Mouse (Mus musculus): ENCODE data around the gene Barhl2. TPM values are rescaled to one million over a fixed set of nuclear protein-coding genes. Genes with fewer than 3 reads are reported as not detected.

Barhl2 gene
- not detected in 3 replicates for total RNA-seq (2017)

DNA sequence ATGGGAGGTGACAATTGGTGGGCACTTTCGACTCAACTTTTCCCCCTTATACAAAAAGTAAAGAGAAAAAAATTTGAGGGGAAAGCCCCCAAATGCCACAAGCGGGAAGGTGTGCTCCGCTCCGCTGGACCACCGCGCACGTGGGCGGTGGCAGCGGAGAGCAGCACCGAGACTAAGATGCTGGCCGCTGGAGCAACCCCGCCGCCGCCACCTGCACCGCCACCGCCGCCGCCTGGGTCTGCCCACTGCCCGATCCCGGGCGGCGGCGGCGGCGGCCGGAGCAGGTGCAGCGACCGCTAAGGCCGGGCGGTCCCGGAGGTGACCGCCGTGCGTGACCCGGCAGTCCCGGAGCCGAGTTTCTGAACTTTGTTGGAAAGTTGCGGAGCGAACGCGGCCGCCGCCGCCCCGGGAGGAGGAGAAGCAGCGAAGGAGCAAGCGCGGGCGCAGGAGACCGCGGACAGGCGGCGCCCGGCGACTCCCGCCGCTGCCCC, at the start of gene Barhl2:
TSS of gene Barhl2 (minus strand) at position 181 of the 491 bp plus-strand sequence.
- ATAC-seq (replicated peaks; ENCODE audit: insufficient number of reproducible peaks, low FRiP score, low TSS enrichment, poor library complexity, severe bottlenecking), result no peak

DNA sequence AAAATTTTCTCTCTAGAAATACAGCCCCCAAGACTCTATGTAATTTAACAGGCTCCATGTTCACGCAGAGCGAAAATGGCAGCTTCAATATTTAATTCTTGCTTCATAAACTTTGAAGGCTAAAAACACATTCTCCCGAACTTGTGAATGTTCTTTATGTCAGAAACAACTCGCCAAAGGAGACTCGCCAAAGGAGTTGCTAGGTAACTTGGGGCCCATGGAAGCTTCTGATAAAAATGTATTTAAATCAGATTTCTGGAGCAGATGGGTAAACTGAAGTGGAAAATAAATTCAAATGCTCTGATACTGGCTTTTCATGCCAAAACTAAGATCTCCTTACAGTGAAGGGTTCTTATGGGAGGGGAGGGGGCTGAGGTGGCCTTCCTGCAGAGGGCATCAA, 48.1 kb upstream of the Barhl2 start:
- ATAC-seq (replicated peaks; ENCODE audit: insufficient number of reproducible peaks, low FRiP score, low TSS enrichment, poor library complexity, severe bottlenecking), result no peak

DNA sequence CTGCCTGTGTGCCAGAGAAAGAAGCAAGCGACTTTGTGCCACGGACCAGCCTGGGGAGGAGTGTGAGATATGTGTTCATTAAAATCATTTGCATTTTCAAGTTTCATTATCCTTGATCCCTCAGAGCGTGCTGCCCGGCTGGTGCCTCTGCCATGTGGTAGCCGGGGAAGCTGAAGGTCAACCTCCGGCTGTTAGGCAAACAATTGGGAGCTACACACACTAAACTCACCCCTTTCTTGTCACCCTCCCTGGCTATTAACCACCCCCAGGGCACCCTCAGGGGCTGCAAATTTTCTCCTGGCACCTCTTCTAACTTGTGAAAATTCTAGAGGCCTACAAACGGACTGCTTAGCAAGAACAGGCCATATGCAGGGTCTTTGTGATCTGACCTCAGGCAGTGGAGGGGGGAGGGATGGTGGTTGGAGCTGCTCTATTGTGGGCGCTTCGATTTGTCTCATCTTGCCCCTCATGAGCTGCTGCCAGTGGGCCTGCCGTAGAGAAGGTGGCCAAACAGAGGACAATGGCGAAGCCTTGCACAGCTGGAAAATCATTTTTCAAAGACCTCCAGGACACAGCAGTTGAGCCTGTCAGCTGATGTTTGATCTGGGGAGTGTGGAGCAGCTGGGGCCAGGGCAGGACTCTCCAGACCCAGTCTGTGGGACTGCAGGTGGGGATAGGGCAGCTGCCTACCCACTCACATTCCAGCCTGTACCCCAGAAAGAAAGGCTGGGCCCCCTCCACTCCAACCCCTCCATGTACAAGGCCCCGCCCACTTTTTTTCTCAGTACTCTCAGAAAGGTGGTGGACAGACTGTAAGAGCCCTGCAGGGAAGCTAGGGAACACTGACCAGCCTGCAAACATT, 44.9 kb upstream of the Barhl2 start:
- ATAC-seq (replicated peaks; ENCODE audit: insufficient number of reproducible peaks, low FRiP score, low TSS enrichment, poor library complexity, severe bottlenecking), result no peak

DNA sequence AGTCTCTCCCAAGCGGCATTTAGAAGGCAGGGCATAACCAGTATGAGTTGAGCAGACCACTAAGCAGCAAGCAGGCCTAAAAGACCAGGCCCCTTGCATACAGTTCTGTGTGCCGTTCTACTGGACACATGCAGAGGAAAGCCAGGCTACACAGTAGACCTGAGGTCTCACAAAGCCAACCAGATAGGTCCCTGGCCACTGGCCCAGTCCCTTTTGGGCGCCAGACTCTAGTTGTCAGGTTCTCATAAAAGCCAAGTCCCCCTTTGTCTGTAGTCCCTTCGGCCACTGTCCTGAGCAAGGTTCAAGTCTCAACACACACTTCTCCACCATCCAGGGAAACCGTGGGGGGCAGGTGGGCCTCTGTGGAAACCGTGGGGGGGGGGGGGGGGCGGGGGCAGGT, 44.3 kb upstream of the Barhl2 start:
- ATAC-seq (replicated peaks; ENCODE audit: insufficient number of reproducible peaks, low FRiP score, low TSS enrichment, poor library complexity, severe bottlenecking), result no peak

DNA sequence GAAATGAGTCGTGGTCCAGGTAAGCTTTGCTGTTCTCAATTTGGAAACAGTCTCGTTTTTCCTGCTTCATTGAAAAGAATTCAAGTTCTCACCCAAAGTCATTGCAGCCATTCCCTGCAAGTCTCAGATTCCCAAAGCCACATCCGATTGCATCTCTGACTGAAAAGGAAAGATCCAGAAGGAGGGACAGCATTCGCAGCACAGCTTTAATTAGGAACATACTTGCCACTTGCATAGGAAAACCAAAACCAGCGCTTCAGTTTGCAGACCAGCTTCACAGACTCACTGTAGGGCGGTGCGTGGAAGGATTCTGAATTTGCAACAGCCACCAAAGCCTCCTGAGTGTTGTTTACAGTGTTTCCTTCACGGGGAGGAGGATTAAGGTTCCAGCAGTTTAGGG, 33.8 kb upstream of the Barhl2 start:
- no peak for ATAC-seq (replicated peaks; ENCODE audit: insufficient number of reproducible peaks, low FRiP score, low TSS enrichment, poor library complexity, severe bottlenecking)

DNA sequence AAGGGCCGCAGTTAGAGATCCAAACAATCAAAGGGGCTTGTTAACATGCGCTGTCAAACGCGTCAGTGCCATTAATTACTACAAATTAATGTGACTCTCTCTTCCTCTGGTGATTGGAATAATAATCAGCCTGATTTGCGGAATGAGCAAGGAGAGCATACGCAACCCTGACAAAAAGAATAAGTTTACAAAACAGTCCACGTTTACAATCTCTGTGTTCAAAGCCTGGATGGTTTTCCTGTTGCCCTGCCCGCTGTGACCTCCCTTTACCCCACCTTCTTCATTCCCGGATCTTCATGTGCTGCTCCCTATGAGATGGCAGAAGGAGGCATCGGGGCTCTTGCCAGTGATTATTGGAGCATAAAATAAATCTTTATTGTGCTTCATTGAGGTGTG, 14.1 kb upstream of the Barhl2 start:
- no peak for ATAC-seq (replicated peaks; ENCODE audit: insufficient number of reproducible peaks, low FRiP score, low TSS enrichment, poor library complexity, severe bottlenecking)

DNA sequence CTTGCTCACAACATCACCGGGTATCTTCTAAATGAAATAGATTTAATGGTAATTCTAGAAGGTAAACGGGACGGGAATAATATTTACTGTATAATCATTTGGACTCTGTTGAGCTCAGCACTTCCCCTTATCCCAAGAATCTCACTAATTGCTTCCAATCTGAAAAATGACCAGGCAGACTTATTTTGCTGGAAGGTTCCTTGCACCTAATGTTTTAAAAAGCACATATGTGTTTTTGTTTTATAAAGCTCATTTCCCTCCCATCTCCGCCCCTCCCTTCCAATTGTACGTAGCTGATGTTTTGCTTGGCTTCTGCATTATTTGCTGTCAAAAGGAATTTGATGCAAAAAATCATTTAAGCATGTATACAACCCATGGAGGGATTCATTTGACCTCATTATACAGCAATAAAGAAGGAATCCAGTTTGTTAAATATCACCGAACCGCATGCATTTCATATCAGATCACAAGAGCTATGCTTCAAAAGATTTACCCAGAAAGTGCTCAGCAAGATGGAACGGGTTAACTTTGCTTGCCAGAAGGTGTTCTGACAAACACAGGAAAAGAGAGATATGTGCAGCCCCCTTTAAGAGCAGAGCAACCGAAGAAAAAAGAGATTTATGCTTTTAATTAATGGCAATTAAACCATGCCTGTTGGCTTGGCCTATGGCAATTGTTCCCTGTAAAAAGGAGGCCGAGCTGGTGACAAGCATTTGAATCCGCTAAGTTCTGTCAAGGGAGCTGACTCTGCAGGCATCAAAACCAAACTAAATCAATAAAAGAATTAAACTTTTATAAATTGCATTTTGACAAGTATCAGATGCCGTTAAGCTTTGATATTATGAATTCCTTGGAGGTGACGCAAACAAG, 13.5 kb upstream of the Barhl2 start:
- ATAC-seq (replicated peaks; ENCODE audit: insufficient number of reproducible peaks, low FRiP score, low TSS enrichment, poor library complexity, severe bottlenecking), result no peak

DNA sequence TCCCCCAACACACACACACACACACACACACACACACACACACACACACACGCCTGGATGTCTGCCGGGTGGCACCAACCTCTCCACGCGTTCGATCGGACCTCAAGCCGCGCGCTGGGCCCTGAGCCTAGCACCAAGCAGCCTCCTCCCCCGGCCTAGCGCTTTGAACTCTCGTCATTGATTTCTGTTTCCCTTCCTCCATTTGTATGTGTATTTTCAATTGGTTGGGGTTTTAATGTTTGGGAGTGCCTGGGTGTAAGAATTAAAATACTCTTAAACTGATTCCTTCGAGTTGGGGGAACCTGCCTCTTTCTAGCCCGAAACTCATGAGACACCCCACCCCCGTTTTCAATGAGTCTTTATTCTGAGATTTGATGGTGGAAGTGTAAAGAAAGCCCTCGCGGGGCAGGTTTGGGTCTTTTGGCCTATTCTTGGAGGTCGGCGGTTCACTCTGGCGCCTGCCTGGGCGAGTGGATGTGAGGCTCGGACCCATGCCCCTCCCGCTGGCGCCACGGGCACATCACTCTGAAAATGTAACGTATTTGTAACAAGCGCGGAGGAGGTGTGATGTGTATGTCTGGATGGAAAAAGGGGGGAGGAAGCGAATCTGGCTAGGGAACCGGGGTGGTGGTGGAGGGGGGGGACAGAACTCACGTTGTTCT, 7.3 kb upstream of the Barhl2 start:
- ATAC-seq (replicated peaks; ENCODE audit: insufficient number of reproducible peaks, low FRiP score, low TSS enrichment, poor library complexity, severe bottlenecking), result no peak

DNA sequence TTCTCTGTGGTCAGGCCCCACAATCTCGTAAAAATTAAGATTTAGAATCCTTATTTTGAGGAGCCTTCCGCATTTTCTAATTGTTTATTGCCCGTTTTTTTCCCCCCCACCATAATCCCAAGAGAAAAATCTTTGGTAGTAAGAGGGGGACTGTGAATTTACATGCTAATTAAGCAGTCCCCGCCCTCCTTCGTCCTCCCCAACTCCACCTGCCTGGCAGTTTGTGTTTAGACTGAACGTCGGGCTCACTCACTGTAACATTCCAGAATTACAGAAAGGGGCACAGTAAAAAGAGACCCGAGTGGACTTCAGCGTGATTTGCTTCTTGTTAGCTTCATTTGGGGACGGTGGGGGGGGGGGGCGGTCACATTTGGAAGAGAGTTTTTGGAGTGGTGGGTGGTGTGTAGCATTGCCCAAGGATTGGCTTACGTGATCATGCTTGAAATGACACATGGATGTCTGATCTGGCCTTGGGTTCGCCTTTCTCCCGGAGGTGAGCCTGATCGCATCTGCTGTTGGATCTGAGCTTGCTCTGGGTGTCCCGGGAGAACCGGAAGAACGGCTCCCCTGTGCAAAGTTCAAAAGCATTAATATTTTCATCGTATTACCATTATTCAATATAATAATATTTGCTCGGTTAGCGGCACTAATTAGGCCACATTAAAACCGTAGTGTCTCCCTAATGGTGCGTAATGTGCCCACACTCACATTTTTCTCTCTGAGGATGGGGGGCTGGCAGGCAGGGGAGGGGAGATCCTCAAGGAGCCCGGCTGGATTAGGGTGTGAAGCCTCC, 6.6 kb upstream of the Barhl2 start:
- no peak for ATAC-seq (replicated peaks; ENCODE audit: insufficient number of reproducible peaks, low FRiP score, low TSS enrichment, poor library complexity, severe bottlenecking)

DNA sequence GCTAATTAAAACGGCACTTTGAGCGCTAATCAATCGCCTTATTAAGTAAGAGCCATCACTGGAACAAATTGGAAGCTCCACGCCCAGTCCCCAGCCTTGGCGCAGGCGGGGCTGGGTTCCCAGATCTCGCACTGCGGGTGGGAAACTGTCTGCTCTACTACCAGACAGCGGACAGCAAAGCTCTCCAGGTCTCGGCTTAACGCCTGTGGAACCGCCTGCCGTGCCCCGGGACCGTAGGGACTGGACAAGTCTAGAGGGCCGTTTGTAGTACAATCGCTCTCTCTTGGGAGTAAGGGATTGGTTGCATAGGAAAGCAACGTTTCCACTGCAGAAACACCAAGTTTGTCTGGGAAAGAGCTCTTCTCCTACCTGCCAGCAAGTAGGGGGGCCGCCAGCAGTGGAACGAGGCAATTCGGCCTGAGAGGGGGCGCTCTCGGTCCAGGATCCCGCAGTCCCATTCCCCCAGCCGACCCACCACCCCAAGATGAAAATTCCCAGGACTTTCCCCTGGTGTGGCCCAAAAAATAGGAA, 5.8 kb upstream of the Barhl2 start:
- ATAC-seq (replicated peaks; ENCODE audit: insufficient number of reproducible peaks, low FRiP score, low TSS enrichment, poor library complexity, severe bottlenecking), result no peak

DNA sequence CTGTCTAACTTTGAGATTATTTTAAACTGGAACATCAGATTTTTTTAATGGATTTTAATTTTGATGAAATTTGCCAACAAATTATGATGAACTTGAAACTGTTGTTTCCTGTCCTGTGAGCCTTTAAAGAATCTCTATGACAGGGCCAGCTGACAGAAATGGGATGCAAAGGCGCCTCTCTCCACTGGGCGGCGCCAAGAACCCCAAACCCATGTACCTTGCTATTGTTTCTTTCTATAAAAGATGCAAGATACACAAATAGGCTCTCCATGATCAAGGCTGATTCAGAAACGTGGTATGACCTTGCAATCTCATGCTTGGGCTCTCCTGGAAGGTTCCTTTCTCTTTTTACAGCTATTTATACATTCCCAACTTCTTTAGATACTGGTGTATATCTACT, 3.9 kb upstream of the Barhl2 start:
- ATAC-seq (replicated peaks; ENCODE audit: insufficient number of reproducible peaks, low FRiP score, low TSS enrichment, poor library complexity, severe bottlenecking), result no peak

DNA sequence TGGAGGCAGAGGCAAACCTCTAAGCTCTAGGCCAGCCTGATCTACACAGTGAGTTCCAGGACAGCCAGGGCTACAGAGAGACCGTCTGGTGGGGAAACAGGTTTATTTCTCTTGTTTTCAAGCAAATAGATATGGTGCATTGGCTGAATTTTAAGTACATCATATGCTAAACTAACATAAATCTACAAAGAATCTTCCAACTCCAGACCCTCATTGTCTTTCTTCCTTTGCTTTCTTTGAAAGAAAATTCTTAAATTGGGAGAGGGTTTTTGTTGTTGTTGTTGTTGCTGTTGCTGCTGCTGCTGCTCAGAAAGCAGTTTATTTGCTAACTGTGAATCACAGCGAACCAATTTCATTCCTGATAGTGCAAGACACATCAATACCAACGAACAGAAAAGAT, 3.5 kb upstream of the Barhl2 start:
- no peak for ATAC-seq (replicated peaks; ENCODE audit: insufficient number of reproducible peaks, low FRiP score, low TSS enrichment, poor library complexity, severe bottlenecking)

DNA sequence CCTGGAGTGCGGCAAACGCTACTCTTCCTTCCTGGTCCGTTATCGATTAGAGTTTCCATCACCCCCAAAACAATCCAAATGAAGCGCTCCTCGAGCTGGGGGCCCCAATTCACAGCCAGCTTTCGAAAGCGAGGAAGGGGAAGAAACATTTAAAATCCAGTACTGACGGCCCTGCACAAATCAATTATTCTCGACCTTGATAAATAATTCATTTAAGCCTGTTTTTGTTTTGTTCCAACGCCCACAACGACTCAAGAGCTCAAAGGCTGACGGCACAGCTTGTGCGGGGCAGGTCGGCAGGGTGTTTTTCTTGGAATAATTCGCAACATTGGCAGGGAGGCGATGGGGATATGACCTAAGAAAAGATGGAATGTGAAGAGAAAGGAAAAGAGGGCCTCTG, 2.6 kb upstream of the Barhl2 start:
- no peak for ATAC-seq (replicated peaks; ENCODE audit: insufficient number of reproducible peaks, low FRiP score, low TSS enrichment, poor library complexity, severe bottlenecking)

DNA sequence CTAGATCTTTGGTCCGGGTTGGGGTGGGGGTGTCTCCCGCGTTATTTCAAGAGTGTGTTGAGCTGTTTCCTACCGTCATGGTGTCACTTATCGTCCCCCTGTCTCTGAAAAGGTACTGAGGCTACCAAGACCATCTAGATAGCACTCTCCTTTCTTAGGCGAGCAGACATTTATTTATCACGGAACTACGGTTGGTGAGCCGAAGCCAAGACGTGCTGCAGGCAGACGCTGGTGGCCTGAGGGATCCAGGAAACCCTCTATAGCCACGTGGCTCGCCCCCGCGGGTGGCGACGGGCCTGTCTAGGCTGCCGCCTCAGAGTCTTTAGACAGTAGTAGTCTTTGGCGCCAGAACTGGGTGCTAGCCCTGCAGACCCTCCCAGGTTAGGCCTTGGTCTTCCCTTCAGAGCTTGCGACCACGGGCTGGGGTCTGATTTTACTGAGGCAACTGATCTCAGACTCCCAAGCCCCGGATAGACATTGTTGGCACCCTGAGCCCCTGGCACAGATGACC, 2.1 kb upstream of the Barhl2 start:
- no peak for ATAC-seq (replicated peaks; ENCODE audit: insufficient number of reproducible peaks, low FRiP score, low TSS enrichment, poor library complexity, severe bottlenecking)

DNA sequence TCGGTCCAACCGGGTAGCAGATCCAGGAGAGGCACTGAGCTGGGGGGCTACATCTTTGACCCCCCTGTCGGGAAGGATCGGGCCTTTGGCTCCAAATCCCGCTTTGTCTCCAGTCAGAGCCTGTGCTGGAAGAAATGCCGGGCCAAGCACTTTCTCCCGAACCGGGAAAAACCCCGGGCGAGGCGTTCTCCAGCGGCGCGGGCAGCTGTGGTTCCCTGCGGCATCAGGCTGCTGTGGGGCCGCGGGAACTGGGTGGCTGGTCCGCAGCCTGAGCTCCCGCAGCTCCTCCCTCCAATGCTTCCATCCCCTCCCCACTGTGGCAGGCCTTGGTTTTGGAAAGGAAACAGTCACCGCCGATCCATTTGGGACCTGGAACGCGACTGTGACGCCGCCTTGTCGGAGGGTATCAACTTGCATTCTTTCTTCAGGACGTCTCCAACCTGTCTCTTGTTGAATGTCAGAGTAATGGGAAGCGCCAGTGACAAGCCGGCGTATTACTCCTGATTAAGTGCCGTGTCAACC, 1.2 kb upstream of the Barhl2 start:
- ATAC-seq (replicated peaks; ENCODE audit: insufficient number of reproducible peaks, low FRiP score, low TSS enrichment, poor library complexity, severe bottlenecking), result no peak

DNA sequence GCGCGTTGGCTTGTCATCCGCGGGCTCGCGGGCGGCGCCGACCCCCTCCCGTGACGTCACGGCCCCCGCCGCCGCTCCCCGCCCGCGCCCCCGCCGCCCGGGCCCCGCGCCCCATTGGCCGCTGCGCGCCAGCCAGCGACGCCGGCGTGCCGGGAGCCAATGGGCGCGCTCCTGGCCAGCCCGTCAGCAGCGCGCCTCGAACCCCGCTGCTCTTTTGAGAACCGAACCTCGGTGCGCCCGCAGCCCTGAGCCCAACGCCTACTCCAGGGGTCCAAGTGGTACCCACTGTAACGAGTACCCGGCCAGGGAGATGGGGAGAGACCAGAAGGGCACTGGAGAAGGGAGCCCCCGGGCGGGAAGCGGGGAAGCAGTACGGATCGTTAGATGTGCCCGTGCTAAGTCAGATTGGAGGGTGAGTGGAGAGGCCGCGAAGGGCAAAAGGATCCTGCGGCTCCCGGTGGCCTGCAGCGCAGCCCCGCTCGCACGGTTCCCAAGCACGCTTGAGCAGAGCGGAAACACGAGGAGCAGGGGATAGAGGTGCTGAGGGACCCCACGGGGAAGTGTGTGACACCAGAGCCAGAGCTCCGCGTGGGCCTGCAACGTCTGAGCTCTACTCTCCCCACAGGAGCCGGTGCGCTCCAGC, 632 bp upstream of the Barhl2 start:
- ATAC-seq (replicated peaks; ENCODE audit: insufficient number of reproducible peaks, low FRiP score, low TSS enrichment, poor library complexity, severe bottlenecking), result no peak

DNA sequence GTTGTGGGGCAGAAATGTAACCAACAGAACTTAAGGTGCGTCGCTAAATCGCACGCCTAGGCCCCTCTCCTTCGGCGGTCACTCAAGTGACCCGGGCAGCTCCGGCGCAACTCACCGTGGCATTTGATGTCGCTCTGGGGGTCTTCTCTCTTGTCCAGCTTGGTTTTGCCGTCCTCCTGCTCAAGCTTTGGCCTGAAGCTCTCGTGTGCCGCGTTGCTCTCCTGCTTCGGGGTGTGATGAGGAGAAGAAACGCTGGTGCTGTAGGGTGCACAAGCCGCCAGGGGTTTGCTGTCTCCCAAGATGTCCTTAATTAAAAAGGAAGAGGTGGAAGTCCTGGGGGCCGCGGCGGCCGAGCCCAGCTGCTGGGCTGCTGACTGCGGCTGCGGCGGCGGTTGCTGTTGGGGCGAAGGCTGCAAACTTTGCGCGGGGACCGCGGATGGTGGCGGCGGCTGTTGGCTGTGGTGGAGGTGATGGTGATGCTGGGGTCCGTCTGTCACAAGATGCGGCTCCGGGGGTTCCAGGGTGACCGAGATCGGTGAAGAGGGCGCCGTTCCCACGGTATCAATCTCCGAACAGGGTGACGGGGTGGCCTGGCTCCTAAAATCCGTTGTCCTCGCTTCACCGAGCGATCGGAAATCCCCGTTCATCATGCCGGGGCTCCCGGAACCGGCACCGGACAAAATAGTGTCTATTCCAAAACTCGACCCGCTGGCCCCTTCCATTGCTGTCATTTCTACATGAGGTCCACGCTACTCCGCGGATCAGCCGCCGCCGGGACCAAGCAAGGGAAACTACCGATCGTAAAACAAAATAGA, 648 bp downstream of the Barhl2 start:
- no peak for ATAC-seq (replicated peaks; ENCODE audit: insufficient number of reproducible peaks, low FRiP score, low TSS enrichment, poor library complexity, severe bottlenecking)
